Mouse (Mus musculus): ENCODE data around the gene Ifna15. TPM values are rescaled to one million over a fixed set of nuclear protein-coding genes. Genes with fewer than 3 reads are reported as not detected.
"Not testable (repeated sequence)": the region's sequence is repeated elsewhere in the genome, so short reads cannot be mapped to it uniquely, and the experiment has no call there.

Gene Ifna15
- not detected for total RNA-seq (2021)
- long read RNA-seq, experiment 1, result 0 reads
- long read RNA-seq, experiment 2, result 0 reads

DNA sequence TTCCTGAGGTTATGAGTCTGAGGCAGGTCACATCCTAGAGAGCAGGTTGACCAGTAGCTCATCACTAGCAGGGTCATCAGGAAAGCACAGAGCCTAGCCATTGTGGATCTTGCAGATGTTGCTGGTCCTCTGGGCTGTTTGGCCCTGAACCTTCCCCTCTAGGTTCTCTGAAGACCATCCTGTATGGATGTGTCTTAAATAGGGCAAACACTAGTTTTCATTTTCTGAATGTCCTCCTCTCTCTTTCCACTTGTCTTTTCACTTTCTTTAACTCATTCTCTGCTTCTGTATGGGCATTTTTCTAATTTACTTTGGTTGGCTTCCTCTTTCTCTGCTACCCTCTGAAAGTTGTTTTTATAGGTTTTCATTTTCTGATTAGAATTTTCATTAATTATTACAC lies at the start of gene Ifna15:
Ifna15 (minus strand) TSS at position 101 of the 400 bp plus-strand sequence.
- intact Hi-C loops (cut with DNase I); DNase-seq (ENCODE audit: low spot score in 2 of 2): not testable (repeated sequence)

DNA sequence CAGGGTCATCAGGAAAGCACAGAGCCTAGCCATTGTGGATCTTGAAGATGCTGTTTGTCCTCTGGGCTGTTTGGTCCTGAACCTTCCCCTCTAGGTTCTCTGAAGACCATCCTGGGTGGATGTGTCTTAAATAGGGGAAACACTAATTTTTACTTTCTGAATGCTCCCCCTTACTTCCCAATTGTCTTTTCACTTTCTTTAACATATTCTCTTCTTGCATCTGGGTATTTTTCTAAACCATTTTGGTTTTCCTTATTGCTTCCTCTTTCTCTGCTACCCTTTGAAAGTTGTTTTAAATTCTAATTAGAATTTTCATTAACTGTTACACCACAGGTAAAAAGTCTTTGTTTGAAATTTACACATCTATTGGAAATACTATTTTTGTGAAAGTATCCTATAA lies 45.2 kb upstream of the Ifna15 start, which contains the start of gene Ifna12:
Ifna12 (minus strand) TSS at position 101 of the 400 bp plus-strand sequence.
- intact Hi-C loops (cut with DNase I), result no loop called here
- no peak for DNase-seq (ENCODE audit: low spot score in 2 of 2)

DNA sequence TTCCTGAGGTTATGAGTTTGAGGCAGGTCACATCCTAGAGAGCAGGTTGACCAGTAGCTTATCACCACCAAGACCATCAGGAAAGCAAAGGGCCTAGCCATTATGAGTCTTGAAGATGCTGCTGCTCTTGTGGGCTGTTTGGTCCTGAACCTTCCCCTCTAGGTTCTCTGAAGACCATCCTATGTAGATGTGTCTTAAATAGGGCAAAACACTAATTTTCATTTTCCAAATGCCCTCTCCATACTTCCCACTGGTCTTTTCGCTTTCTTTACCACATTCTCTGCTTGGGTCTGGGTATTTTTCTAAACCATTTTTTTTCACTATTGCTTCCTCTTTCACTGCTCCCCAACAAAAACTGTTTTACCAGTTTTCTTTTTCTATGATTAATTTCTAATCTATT lies 34.2 kb upstream of the Ifna15 start, which contains the start of gene Ifna9:
Ifna9 (minus strand) TSS at position 101 of the 400 bp plus-strand sequence.
- intact Hi-C loops (cut with DNase I), result no loop called here
- DNase-seq (ENCODE audit: low spot score in 2 of 2), result no peak

DNA sequence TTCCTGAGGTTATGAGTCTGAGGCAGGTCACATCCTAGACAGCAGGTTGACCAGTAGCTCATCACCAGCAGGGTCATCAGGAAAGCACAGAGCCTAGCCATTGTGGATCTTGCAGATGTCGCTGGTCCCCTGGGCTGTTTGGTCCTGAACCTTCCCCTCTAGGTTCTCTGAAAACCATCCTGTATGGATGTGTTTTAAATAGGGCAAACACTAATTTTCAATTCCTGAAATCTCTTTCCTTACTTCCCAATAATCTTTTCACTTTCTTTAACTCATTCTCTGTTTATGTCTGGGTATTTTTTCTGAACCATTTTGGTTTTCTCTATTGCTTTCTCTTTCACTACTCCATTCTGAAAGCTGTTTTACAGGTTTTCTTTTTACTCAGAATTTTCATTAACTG lies 13.7 kb upstream of the Ifna15 start, which contains the start of gene Ifna14:
Ifna14 (minus strand) TSS at position 101 of the 400 bp plus-strand sequence.
- DNase-seq (ENCODE audit: low spot score in 2 of 2), result no peak
- intact Hi-C loops (cut with DNase I), result no loop called here

DNA sequence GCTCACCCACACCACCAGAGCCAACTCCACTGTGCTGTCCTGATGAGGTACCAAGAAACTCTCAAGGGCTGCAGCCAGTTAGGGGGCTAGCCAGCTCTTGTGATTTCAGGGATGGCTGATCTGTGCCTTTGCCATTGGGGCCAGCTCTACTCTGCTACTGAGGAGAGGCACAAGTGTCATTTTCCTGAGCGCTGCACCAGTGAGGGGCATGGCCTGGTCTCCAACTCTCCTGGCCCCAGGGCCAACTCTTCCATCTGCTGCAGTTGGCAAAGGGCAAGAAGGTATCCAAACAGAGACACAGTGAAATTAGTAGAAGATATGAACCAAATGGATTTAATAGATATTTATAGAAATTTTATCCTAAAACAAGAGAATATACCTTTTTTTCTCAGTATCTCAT lies 3.7 kb upstream of the Ifna15 start:
- intact Hi-C loops (cut with DNase I), result no loop called here
- no peak for DNase-seq (ENCODE audit: low spot score in 2 of 2)

DNA sequence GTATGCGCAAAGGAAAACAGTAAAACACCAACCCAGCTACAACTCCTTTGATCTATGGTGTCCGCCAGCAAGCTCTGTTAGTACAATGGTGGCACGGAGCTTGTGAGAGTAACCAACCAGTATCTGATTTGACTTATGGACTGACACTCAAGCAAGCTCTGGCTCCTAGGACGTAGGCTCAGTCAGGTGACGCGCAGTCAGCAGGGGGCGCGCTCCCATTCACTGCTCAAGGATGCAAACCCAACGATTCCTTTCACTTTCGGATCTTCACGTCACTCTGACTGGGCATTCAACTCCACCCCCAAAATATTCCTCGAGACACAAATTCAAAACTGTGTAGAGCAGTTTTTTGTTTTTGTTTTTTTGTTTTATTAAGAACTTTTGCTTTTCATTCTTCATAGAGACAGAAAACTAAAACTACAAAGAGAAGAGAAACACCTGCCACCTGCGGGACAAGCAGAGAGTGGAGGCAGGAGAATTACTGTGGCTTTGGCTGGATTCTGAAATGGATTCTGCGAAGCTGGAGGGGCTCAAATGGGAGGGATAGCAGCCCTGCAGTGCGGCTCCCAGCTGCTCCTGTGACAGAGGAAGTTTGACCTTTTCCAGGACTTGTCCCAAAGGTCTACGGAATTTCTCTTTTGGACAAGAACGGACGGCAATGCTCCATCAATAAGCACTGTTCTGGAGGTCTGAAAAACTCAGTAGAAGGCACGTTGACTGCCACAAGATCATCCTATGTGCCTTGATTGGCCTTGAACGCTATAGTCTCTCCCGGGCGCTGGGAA lies 7.7 kb downstream of the Ifna15 start:
- intact Hi-C loops (cut with DNase I), result no loop called here
- DNase-seq (ENCODE audit: low spot score in 2 of 2), result peak; percentile 64 to 68

DNA sequence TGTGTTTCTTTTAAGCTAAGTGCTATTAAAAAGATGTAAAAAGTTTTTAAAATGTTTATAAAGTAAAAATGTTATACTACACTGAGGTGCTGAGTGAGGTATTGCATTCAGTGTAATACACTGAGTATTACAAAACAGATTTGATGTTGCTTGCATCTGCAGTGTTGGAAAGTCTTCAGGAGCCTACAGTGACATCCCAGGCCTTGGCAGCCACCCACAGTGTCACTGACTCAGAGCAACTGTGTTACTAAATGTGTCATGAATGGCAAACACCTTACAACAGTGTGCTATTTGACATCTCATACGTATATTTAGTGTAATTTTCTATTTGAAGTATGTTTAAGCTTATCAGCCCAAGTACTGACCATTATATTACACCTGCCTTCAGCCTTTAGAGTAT lies 10.1 kb downstream of the Ifna15 start:
- intact Hi-C loops (cut with DNase I), result loop anchor here (10.0 kb wide), 1 partner anchor 193 kb away; no protein-coding TSS in a partner anchor

DNA sequence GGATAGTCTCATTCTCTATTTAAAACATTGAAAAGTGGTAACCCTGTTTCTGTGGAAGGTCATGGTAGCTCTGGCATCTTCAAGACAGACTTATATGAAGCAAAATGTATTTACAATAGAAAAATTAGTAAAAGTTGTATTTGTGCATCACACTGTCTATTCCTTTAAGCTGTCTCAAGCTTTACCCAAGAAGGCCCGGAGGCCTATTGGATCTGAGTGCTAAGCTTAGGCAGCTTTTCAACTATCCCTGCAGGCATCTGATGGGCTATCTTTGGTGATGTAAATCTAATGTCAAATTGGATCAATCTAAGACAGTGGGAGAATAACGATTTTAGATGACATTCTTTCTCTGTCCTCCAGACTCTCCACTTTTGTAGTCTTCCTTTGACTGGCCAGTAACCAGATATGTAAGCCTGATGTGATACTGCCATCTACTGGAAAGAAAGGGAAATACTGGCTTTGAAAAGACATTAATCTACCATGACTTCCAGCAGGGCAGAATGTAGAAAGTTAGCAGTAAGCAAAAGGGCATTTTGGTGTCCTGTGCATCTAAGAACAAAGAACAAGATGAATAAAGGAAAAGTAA lies 14.3 kb downstream of the Ifna15 start:
- DNase-seq (ENCODE audit: low spot score in 2 of 2), result peak; percentile 53 to 84
- intact Hi-C loops (cut with DNase I), result loop anchor here (5.0 to 10.0 kb wide), 3 partner anchors 189 to 1176 kb away; partner anchors contain the start of gene Mllt3

More for the DNA sequence above, 10.1 kb downstream of the Ifna15 start:
- no peak for DNase-seq (ENCODE audit: low spot score in 2 of 2)

DNA sequence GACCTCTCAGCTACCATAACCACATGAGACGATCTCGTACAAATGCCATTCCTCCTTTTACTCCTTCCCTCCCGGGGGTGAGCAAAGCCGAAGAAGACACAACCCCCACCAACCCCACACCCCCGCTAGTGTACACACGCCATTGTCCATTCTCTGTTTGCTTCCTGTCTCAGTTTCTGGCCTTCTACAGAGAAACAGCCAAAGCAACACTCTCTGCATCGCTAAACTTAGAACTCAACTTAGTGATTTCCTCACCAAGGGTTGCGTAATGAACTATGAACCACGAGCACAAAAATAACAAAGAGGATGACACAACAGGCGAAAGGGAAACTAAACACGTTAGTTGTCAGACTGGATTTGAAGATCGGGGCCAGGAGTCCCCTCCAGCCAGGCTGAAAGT lies 20.7 kb downstream of the Ifna15 start:
- intact Hi-C loops (cut with DNase I), result no loop called here
- peak in 1 of 2 experiments; percentile 7 for DNase-seq (ENCODE audit: low spot score in 2 of 2)

DNA sequence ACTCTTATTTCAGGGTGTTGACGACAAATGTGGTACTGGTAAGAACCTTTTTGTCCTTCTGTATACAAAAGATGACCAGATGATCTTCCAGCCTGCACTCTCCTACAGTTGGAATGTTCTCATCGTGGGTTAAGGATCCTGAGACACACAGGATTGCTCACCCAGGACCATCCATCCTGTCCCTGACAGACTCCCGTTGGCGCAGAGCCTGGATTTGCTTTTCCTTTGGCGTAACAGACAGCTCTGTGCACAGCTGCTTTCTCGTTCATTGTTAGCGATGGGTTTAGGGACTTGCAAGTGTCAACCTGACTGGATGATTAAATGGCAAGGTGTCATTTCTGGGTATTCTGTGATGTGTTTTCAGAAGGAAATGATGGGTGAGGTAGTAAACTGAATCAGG lies 21.4 kb downstream of the Ifna15 start:
- DNase-seq (ENCODE audit: low spot score in 2 of 2), result no peak
- intact Hi-C loops (cut with DNase I), result no loop called here

DNA sequence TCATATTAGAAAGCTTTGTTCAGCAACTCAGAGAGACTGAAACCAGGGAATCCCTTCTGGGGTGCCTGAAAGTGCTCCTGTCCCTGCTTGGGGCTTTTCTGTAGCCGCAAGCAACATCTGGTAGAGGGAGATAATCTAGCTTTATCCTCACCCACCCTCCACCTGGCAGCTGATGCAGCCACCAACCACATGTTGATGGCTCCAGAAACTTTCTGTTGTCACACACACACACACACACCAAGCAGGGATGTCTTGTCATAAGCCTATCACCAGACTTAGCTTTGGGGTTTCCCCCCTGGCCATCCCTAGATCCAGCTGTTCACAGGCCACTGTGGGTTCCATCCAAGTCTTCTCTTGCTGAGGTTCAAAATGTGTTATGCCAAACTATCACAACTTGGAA lies 22.3 kb downstream of the Ifna15 start:
- DNase-seq (ENCODE audit: low spot score in 2 of 2), result no peak
- intact Hi-C loops (cut with DNase I), result no loop called here

DNA sequence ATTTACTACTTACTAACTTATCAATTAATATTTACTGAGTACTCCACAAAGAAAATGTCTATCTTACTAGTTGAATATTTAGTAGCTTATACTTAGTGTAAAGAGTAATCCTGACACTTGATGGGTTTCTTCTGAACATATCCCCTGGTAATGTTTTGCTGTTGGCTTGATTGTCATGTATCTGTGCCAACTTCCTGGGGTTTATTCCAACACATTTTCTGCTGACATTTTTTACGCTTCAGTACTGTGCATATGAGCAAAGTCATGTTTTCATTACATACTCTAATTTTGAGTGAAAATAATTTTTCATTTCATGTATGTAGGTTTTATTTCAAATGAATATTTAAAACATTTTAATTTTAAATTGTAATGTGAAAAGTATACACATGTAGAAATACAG lies 23.1 kb downstream of the Ifna15 start:
- intact Hi-C loops (cut with DNase I), result no loop called here
- DNase-seq (ENCODE audit: low spot score in 2 of 2), result no peak

DNA sequence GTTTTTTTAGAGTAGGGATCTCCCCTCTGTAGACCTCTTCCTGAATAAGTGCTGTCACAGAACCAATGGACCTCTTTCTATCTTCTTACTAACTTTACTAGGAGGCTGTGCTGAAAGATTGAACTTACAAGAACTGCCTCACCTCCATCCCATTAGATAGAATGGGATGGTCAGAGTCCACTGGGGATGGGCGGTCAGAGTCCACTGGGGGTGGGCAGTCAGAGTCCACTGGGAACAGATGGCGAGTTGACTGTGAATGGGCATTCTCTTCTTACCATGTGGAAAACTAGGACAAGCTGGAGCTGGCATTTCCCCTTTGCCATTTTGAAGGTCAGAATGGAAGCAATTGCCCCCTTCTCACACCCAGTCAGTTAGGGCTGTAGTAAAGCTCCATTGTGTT lies 24.5 kb downstream of the Ifna15 start:
- intact Hi-C loops (cut with DNase I), result no loop called here

DNA sequence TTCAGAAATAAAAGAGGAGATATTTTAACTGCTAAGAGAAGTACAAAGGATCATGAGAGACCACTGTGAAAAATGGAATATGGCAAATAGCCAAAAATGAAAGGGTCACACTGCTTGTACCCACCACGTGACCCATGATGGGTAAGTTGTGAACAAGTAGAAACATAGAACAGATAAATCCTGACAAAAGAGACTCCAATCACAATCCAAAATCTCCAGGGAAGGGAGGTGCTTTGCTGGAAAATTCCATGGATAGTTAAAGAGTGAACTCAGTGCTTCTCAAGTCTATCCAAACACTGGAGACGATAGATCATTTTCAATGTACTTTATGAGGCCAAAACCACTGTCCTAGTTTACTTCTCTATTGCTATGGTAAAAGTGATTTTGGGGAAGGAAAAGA lies 27.2 kb downstream of the Ifna15 start:
- intact Hi-C loops (cut with DNase I), result no loop called here
- no peak for DNase-seq (ENCODE audit: low spot score in 2 of 2)

More for the DNA sequence above, 24.5 kb downstream of the Ifna15 start:
- no peak for DNase-seq (ENCODE audit: low spot score in 2 of 2)

DNA sequence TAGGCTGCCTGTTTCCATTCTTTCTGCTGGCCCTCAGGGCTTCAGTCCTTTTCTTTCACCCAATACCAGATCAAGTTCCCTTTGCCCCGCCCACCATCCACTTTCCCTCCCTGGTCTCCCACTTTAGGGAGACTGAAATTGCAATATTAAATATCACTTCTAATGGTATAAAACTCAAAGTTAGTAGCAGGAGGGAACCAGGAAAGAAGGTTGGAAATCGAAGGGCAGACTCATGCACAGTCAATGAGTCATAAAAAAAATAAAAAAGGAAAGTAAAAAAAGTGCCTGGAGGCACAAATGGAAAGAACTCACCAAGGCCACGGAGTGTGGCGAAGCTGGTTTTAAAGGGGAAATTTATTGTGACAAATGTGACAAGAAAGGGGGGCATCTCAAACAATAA lies 27.8 kb downstream of the Ifna15 start:
- no peak for DNase-seq (ENCODE audit: low spot score in 2 of 2)
- intact Hi-C loops (cut with DNase I), result no loop called here

DNA sequence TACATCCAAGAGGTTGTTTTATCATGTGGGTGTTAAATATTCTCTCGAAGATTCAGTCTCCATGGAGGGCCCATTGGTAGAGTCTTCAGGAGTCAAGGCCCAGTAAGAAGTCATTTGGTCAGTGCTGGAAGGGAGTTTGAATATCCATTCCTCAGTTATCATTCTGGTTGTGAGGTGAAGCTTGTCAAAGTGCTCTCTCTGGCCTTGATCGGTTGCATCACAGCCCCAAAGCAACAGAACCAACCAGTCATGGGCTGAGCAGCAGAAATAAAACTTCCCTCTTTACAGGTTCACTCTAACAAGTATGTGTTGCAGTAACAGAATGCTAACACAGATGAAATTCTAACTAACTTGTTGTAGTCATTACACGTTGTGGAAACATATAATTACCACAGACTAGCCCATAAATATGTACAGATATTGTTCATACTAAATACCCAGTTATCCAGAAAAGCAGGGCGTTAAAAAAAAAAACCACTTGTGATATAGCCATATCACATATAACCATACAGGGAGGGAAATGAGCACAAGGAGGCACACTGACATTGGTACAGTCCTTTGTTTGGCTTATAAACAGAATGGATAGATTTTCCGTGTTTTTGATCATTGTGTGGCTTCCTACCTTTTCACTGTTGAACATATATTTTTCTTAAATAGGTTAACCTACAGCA lies 31.5 kb downstream of the Ifna15 start:
- no peak for DNase-seq (ENCODE audit: low spot score in 2 of 2)
- intact Hi-C loops (cut with DNase I), result no loop called here

DNA sequence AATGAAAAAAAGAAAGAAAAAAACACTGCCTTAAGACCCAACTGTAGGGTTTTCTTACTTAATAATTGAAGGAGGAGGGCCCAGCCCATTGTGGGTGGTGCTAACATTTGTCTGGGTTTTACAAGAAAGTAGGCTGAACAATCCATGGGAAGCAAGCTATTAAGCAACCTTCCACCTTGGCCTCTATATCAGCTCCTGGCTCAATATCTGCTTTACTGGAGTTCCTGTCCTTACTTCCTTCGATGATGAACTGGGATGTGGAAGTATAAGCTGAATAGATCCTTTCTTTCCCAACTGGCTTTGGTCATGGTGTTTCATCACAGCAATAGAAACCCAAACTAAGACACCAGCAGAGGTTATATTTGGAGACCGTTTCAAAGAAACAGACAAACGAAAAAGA lies 32.7 kb downstream of the Ifna15 start:
- intact Hi-C loops (cut with DNase I), result no loop called here
- DNase-seq (ENCODE audit: low spot score in 2 of 2), result no peak

DNA sequence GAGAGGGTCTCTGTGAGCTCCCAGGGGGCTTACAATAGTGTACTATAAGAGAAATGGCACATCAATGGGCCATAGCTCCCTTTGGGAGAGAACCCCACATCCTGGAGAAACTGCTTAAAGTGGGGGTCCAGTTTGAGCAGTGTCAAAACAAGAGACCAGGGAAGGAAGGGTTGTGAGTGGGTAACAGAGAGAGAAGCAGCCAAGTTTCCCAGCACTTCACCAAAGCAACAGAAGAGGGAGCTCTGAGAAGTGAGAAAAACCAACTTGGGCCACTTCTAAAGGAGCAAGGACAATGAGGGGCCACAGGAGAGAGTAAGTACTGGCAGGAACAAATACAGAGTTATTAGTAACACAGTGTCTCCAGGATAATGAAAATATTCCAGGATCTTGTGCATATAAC lies 34.8 kb downstream of the Ifna15 start:
- no peak for DNase-seq (ENCODE audit: low spot score in 2 of 2)
- intact Hi-C loops (cut with DNase I), result no loop called here

DNA sequence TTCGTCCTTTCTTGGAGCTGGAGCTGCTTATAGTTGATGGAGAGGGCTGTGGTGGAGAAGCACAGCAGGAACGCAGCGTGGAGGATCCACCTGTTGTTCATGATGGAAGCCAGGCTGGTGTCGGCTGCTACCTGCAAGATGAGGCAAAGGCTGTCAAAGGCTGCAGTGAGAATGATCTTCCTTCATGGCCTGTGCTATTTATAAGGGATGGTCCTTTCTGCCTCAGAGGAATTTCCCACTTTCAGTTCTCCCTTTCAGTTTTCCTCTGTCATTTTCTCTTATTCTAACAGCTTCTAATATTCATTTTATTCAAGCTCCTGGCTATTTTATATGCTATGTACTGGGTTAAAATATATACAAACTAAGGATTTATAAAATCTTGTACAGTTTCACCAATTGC lies 35.4 kb downstream of the Ifna15 start, which contains the start of gene Ifnb1:
Ifnb1 (minus strand) TSS at position 101 of the 400 bp plus-strand sequence.
- no peak for DNase-seq (ENCODE audit: low spot score in 2 of 2)
- intact Hi-C loops (cut with DNase I), result no loop called here

DNA sequence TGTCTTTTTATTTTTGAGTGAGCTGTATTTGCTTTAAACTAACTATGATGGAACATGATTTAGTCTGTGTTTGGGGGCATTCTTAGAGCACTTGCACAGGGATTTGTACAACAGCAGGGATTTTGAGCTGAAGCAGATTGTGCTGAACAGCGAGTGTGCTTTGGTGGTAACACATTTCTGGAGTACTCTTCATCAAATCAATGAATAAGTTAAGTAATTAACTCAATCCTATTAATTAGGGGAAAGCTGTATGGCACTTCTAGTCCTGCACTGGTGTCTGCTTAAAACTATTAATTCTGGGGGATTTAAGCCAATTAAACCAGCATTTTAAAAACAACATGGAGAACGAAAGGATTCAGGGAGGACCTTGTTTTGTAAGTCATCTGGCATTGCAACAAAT lies 40.1 kb downstream of the Ifna15 start:
- no peak for DNase-seq (ENCODE audit: low spot score in 2 of 2)
- intact Hi-C loops (cut with DNase I), result no loop called here

All from left cerebral cortex, postnatal 14 days (tissue).